Mouse (Mus musculus) stomach, postnatal 0 days (tissue): Measurements from ENCODE around the gene Tapbp.

ENCODE experiments used
- CTCF ChIP-seq: IDR thresholded peaks from 2 replicates; pipeline ENCODE4 v1.5.1; 2016; ENCODE audit warnings: antibody characterized with exemption, low read depth, mild to moderate bottlenecking, moderate library complexity
- EP300 ChIP-seq: optimal IDR thresholded peaks from 2 replicates; pipeline ENCODE3; 2016; ENCODE audit warnings: antibody characterized with exemption

- TF ChIP-seq CTCF = no peak
- TF ChIP-seq EP300 = peak; percentile 85
Measured at GRCm38 (mm10) chr17:33915671-33916250, at the start of gene Tapbp, which contains the start of gene Zbtb22.
